Comparison of ENCODE assay signal across 29 mouse cellular contexts in genomic region chr1:74936221-74936830, GRCm38 (mm10). TPM values are rescaled to one million over a fixed set of nuclear protein-coding genes. Genes with fewer than 3 reads are reported as not detected.
A peak's percentile ranks its signal among the peaks of the same experiment; 100 is the strongest.
DNase-seq lines count a peak whose midpoint lies in the region; ATAC-seq and TF ChIP-seq lines count a peak whose summit lies in the region.
"Had no signal": no experiment of that assay in that cellular context is flagged by ENCODE, and none has a peak within 500 bp of the region (broad histone marks: within the 10 kb centered on the region; RNA-seq: fewer than 3 reads in every experiment).

No protein-coding gene starts in this region.

- no peaks in the 10 kb centered on the region for H3K36me3 ChIP-seq in intestine, embryonic 14.5 days (ENCODE audit: control insufficient read depth, insufficient read depth, low read length)
- no peaks in the 10 kb centered on the region for H3K36me3 ChIP-seq in kidney, postnatal 0 days (ENCODE audit: insufficient read depth, low read length)
- H3K36me3 ChIP-seq: hindbrain, embryonic 15.5 days had no signal

- no peak for DNase-seq in Patski (ENCODE audit: low read depth, low spot score)
- peak; percentile 63 for DNase-seq in intestine, embryonic 14.5 days (ENCODE audit: low spot score)
- peak; percentile 29 for DNase-seq in kidney, postnatal 0 days (ENCODE audit: low spot score)
- peak; percentile 70 for DNase-seq in large intestine, adult 2 months (ENCODE audit: low read depth, low spot score)
- no peak for DNase-seq in adrenal gland, adult 2 months
- no peak for DNase-seq in frontal cortex, postnatal 10 days (ENCODE audit: low spot score in 2 of 2)
- no peak for DNase-seq in embryo, embryonic 10.5 days (ENCODE audit: low spot score)
- DNase-seq: adrenal gland, postnatal 14 days; cerebellum, adult 8-10 months; cerebellum, postnatal 36 days had no signal

- CTCF ChIA-PET in Patski (lab: Charles Lee), result interaction anchor here (1.0 kb wide), 1 partner anchor 13 kb away, joined by 3 read pairs; no protein-coding TSS in a partner anchor

- TF ChIP-seq CTCF in Patski (IDR thresholded peaks at IDR 0.05), result no peak
- no peak for TF ChIP-seq CTCF in kidney, postnatal 0 days (IDR thresholded peaks at IDR 0.05; ENCODE audit: low read depth)

- no peaks in the 10 kb centered on the region for H3K9me3 ChIP-seq in intestine, embryonic 14.5 days (ENCODE audit: control insufficient read depth, low read length)
- no peaks in the 10 kb centered on the region for H3K9me3 ChIP-seq in kidney, postnatal 0 days (replicated peaks; ENCODE audit: low read length)
- H3K9me3 ChIP-seq: forebrain, embryonic 13.5 days; hindbrain, embryonic 15.5 days had no signal

- H3K4me2 ChIP-seq in intestine, embryonic 14.5 days (ENCODE audit: low read length), result peak overlapping the region; percentile 2; the same call in 1 of the 2 replicates
- no peak overlapping the region for H3K4me2 ChIP-seq in kidney, postnatal 0 days (ENCODE audit: low read length)
- H3K4me2 ChIP-seq: heart, embryonic 11.5 days had no signal

- POLR2A ChIA-PET in Patski (lab: Charles Lee), result interaction anchor here (0.6 kb wide), 1 partner anchor 11 kb away, joined by 3 read pairs; no protein-coding TSS in a partner anchor

- H3K4me1 ChIP-seq in intestine, embryonic 14.5 days (replicated peaks; ENCODE audit: control insufficient read depth, insufficient read depth, low read length), result 0 out of 2 replicates have a peak, but pooled peaks cover 3% of the 10 kb centered on the region
- no peaks in the 10 kb centered on the region for H3K4me1 ChIP-seq in kidney, postnatal 0 days (replicated peaks; ENCODE audit: insufficient read depth, low read length)
- H3K4me1 ChIP-seq: forebrain, embryonic 13.5 days; hindbrain, embryonic 15.5 days had no signal

- peak; percentile 47 for ATAC-seq in Patski
- ATAC-seq in intestine, embryonic 14.5 days (replicated peaks; ENCODE audit: low FRiP score, low TSS enrichment, low read depth), result no peak
- peak; percentile 68; the same call in 1 of the 2 replicates for ATAC-seq in kidney, postnatal 0 days (replicated peaks; ENCODE audit: low FRiP score, low read depth)
- ATAC-seq: forebrain, embryonic 13.5 days had no signal

- peaks cover 41% of the 10 kb centered on the region for H3K27me3 ChIP-seq in Patski
- peaks cover 19% of the 10 kb centered on the region; the same call in 1 of the 2 replicates for H3K27me3 ChIP-seq in intestine, embryonic 14.5 days (replicated peaks; ENCODE audit: control insufficient read depth, insufficient read depth, low read length)
- H3K27me3 ChIP-seq in kidney, postnatal 0 days (ENCODE audit: insufficient read depth, low read length), result peaks cover 12% of the 10 kb centered on the region; the same call in 1 of the 2 replicates

- H3K4me3 ChIP-seq in intestine, embryonic 14.5 days (ENCODE audit: low read depth, low read length), result no peak overlapping the region
- H3K4me3 ChIP-seq in kidney, postnatal 0 days (replicated peaks; ENCODE audit: low read depth, low read length), result no peak overlapping the region
- H3K4me3 ChIP-seq: forebrain, embryonic 13.5 days; hindbrain, embryonic 15.5 days had no signal

- in situ Hi-C loops in Patski (cut with MboI; ENCODE audit: low pct_unique_long_range_greater_than_20kb), result no loop called here

- H3K9ac ChIP-seq in intestine, embryonic 14.5 days (ENCODE audit: low read length), result no peak overlapping the region
- no peak overlapping the region for H3K9ac ChIP-seq in kidney, postnatal 0 days (ENCODE audit: low read depth, low read length)
- H3K9ac ChIP-seq: forebrain, embryonic 13.5 days; hindbrain, embryonic 15.5 days had no signal

- WGBS in intestine, embryonic 14.5 days, result 39% methylated on average over 12 of the region's 12 CpGs
- 33% methylated on average over 12 of the region's 12 CpGs for WGBS in kidney, postnatal 0 days
- 17% methylated on average over 12 of the region's 12 CpGs for whole genome bisulfite sequencing in large intestine, adult 2 months

- no peak overlapping the region for H3K27ac ChIP-seq in intestine, embryonic 14.5 days (ENCODE audit: low read depth)
- H3K27ac ChIP-seq in kidney, postnatal 0 days, result no peak overlapping the region
- H3K27ac ChIP-seq: forebrain, embryonic 13.5 days; hindbrain, embryonic 15.5 days; left cerebral cortex, adult 2 months; macrophage; stomach, postnatal 0 days had no signal

RNA-seq across cellular contexts. Expression of gene Cfap65, which starts 0.9 kb away (rescaled TPM):
- not detected for polyA plus RNA-seq in Patski (2021)
- 0.15 and 0.27 TPM in 2 replicates for polyA plus RNA-seq in intestine, embryonic 14.5 days (2014; fragmentation: Nextera tagmentation; extraction: Ambion mirVana)
- polyA plus RNA-seq in kidney, postnatal 0 days (2015; fragmentation: Nextera tagmentation; extraction: Ambion mirVana), result 0.08 TPM in 2 replicates
- polyA plus RNA-seq in large intestine, adult 2 months (2012; rRNA removed), result 0.09 and 0.25 TPM in 2 replicates
- total RNA-seq in adrenal gland, adult 2 months (2021), result under 1 TPM in 1 of 2 experiments, not detected in 1; 0.07 TPM
- polyA plus RNA-seq in adrenal gland, adult 2 months (2012; rRNA removed), result 0.02 and 0.04 TPM in 2 replicates
- total RNA-seq: adrenal gland, postnatal 14 days; gastrocnemius, adult 8-10 months; granulocyte monocyte progenitor cell, adult 5-6 weeks; hematopoietic stem cell, adult 5-6 weeks; liver, adult 2 months had no signal
- polyA plus RNA-seq: C2C12; heart, embryonic 11.5 days; heart, postnatal 0 days; limb, embryonic 11.5 days; liver, adult 2 months; liver, embryonic 16.5 days; macrophage; stomach, postnatal 0 days had no signal

RNA-seq across cellular contexts. Expression of gene Ihh, which starts 15.1 kb away (rescaled TPM):
- polyA plus RNA-seq in Patski (2021), result 0.13 TPM
- 28.8 and 33.7 TPM in 2 replicates for polyA plus RNA-seq in intestine, embryonic 14.5 days (2014; fragmentation: Nextera tagmentation; extraction: Ambion mirVana)
- polyA plus RNA-seq in kidney, postnatal 0 days (2015; fragmentation: Nextera tagmentation; extraction: Ambion mirVana), result 6.3 and 6.9 TPM in 2 replicates
- 45.0 and 78.1 TPM in 2 replicates for polyA plus RNA-seq in large intestine, adult 2 months (2012; rRNA removed)
- total RNA-seq in adrenal gland, adult 2 months (2021), result under 1 TPM in 1 of 2 experiments, not detected in 1; 0.31 TPM
- 0.03 and 0.32 TPM in 2 replicates for polyA plus RNA-seq in adrenal gland, adult 2 months (2012; rRNA removed)
- total RNA-seq: granulocyte monocyte progenitor cell, adult 5-6 weeks; hematopoietic stem cell, adult 5-6 weeks had no signal

RNA-seq across cellular contexts. Expression of gene Cryba2, which starts 43.4 kb away (rescaled TPM):
- polyA plus RNA-seq in Patski (2021), result not detected
- polyA plus RNA-seq in intestine, embryonic 14.5 days (2014; fragmentation: Nextera tagmentation; extraction: Ambion mirVana), result 2.5 TPM in 1 of 2 replicates, not detected in the other
- not detected in 2 replicates for polyA plus RNA-seq in kidney, postnatal 0 days (2015; fragmentation: Nextera tagmentation; extraction: Ambion mirVana)
- 0.63 and 1.3 TPM in 2 replicates for polyA plus RNA-seq in large intestine, adult 2 months (2012; rRNA removed)
- 1 to 10 TPM in 1 of 2 experiments, under 1 TPM in 1; 0.52 to 1.8 TPM for total RNA-seq in adrenal gland, adult 2 months (2021)
- 0.55 and 0.85 TPM in 2 replicates for polyA plus RNA-seq in adrenal gland, adult 2 months (2012; rRNA removed)
- total RNA-seq: gastrocnemius, adult 8-10 months; granulocyte monocyte progenitor cell, adult 5-6 weeks; hematopoietic stem cell, adult 5-6 weeks; left cerebral cortex, adult 2 months; liver, adult 2 months; midbrain, postnatal 0 days had no signal
- polyA plus RNA-seq: C2C12; embryonic facial prominence, embryonic 14.5 days; forebrain, embryonic 13.5 days; heart, embryonic 11.5 days; heart, postnatal 0 days; limb, embryonic 11.5 days; liver, adult 2 months; liver, embryonic 16.5 days; lung, embryonic 16.5 days; macrophage had no signal

RNA-seq across cellular contexts. Expression of gene Fev, which starts 51.1 kb away (rescaled TPM):
- not detected for polyA plus RNA-seq in Patski (2021)
- 0.55 and 1.4 TPM in 2 replicates for polyA plus RNA-seq in intestine, embryonic 14.5 days (2014; fragmentation: Nextera tagmentation; extraction: Ambion mirVana)
- 0.14 and 0.20 TPM in 2 replicates for polyA plus RNA-seq in kidney, postnatal 0 days (2015; fragmentation: Nextera tagmentation; extraction: Ambion mirVana)
- polyA plus RNA-seq in large intestine, adult 2 months (2012; rRNA removed), result 0.62 and 0.81 TPM in 2 replicates
- total RNA-seq in adrenal gland, adult 2 months (2021), result 1 to 10 TPM; 1.3 to 2.0 TPM
- polyA plus RNA-seq in adrenal gland, adult 2 months (2012; rRNA removed), result 1.8 and 3.1 TPM in 2 replicates
- total RNA-seq: gastrocnemius, adult 8-10 months; granulocyte monocyte progenitor cell, adult 5-6 weeks; hematopoietic stem cell, adult 5-6 weeks; layer of hippocampus, postnatal 10 days; left cerebral cortex, adult 2 months; liver, adult 2 months had no signal
- polyA plus RNA-seq: C2C12; embryonic facial prominence, embryonic 14.5 days; forebrain, embryonic 13.5 days; limb, embryonic 11.5 days; liver, adult 2 months; liver, embryonic 16.5 days; lung, embryonic 16.5 days; macrophage; neural tube, embryonic 14.5 days had no signal

Comparison
In these comparisons a context has a peak if more than half of its experiments do, and no peak if none do; other contexts are left out.
1. DNase-seq: peak in intestine, embryonic 14.5 days (single experiment), kidney, postnatal 0 days (single experiment) and large intestine, adult 2 months (single experiment); none in Patski (single experiment), adrenal gland, adult 2 months (single experiment), frontal cortex, postnatal 10 days (0 of 2) and embryo, embryonic 10.5 days (single experiment).